Mouse (Mus musculus): ENCODE data around the gene Hyal1. TPM values are rescaled to one million over a fixed set of nuclear protein-coding genes. Genes with fewer than 3 reads are reported as not detected.
"Not testable (repeated sequence)": the region's sequence is repeated elsewhere in the genome, so short reads cannot be mapped to it uniquely, and the experiment has no call there.

Hyal1 gene
- polyA plus RNA-seq, 1 experiment from 2014 or later: 6.4 TPM

- WGBS: under 1% methylated on average over 41 of the region's 41 CpGs
- Histone ChIP-seq H3K4me3 (ENCODE audit: low read length) (peak overlapping the region; percentile 58), H3K27me3 (replicated peaks; ENCODE audit: control insufficient read depth, insufficient read depth, low read length) (no peaks in the 10 kb centered on the region), H3K4me1 (ENCODE audit: control insufficient read depth, insufficient read depth, low read depth, low read length) (peaks cover 40% of the 10 kb centered on the region), H3K36me3 (ENCODE audit: control insufficient read depth, insufficient read depth, low read length) (peaks cover 20% of the 10 kb centered on the region), H3K9ac (ENCODE audit: low read depth, low read length) (peak overlapping the region; percentile 73), H3K4me2 (ENCODE audit: low read length) (peak overlapping the region; percentile 73), H3K27ac (ENCODE audit: low read depth, low read length) (peak overlapping the region; percentile 85), H3K9me3 (ENCODE audit: control insufficient read depth, low read length) (no peaks in the 10 kb centered on the region)
- peak; percentile 87 for ATAC-seq
Measured at GRCm38 (mm10) chr9:107568331-107569261, 8.1 kb upstream of the Hyal1 start.

DNA sequence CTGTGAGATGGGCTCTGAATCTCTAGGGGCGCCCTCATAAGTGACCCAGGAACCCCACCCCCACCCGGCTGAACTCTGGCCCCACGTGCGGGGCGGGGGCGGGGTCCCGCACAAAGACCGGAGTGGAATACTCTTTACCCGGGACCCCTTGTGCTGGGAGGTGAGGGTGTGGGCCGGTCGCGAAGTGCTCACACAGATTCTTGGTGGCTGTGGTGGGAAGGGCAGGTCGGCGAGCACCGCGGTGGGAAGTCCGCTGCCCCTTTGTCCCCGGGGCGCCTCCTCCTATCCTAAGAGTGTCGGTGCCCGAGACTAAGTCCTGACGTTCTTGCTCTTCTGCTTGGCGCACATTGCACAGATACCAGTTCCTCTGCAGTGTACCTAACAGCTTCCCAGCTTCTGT lies 7.5 kb upstream of the Hyal1 start:
- WGBS: 0% methylated on average over 23 of the region's 23 CpGs
- H3K4me1 ChIP-seq (ENCODE audit: control insufficient read depth, insufficient read depth, low read depth, low read length): peaks cover 33% of the 10 kb centered on the region
- peak; percentile 22; the same call in 1 of the 2 replicates for ATAC-seq

DNA sequence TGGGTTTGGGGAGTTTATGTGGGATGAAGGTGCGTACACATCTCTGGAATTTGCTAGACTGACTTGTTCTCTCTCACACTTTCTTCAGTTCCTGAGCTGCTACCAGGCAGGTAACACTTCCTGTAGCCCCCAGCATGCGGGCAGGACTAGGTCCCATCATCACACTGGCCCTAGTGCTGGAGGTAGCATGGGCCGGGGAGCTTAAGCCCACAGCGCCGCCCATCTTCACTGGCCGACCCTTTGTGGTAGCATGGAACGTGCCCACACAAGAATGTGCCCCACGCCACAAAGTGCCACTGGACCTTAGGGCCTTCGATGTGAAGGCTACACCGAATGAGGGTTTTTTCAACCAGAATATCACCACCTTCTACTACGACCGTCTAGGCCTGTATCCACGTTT lies 6.7 kb upstream of the Hyal1 start:
- Histone ChIP-seq H3K4me1 (ENCODE audit: control insufficient read depth, insufficient read depth, low read depth, low read length) (peaks cover 33% of the 10 kb centered on the region), H3K9me3 (ENCODE audit: control insufficient read depth, low read length) (no peaks in the 10 kb centered on the region), H3K4me3 (ENCODE audit: low read length) (peak overlapping the region; percentile 58), H3K36me3 (ENCODE audit: control insufficient read depth, insufficient read depth, low read length) (peaks cover 20% of the 10 kb centered on the region), H3K27ac (ENCODE audit: low read depth, low read length) (peak overlapping the region; percentile 36; the same call in 1 of the 2 replicates), H3K27me3 (replicated peaks; ENCODE audit: control insufficient read depth, insufficient read depth, low read length) (no peaks in the 10 kb centered on the region), H3K9ac (ENCODE audit: low read depth, low read length) (peak overlapping the region; percentile 73), H3K4me2 (ENCODE audit: low read length) (peak overlapping the region; percentile 73)
- no peak for ATAC-seq
- WGBS: 44% methylated on average over 13 of the region's 13 CpGs

More for the DNA sequence above, 7.5 kb upstream of the Hyal1 start:
- H3K36me3 ChIP-seq (ENCODE audit: control insufficient read depth, insufficient read depth, low read length): peaks cover 20% of the 10 kb centered on the region
- H3K4me2 ChIP-seq (ENCODE audit: low read length): peak overlapping the region; percentile 73
- peak overlapping the region; percentile 58 for H3K4me3 ChIP-seq (ENCODE audit: low read length)
- no peaks in the 10 kb centered on the region for H3K27me3 ChIP-seq (replicated peaks; ENCODE audit: control insufficient read depth, insufficient read depth, low read length)
- H3K9me3 ChIP-seq (ENCODE audit: control insufficient read depth, low read length): no peaks in the 10 kb centered on the region
- H3K27ac ChIP-seq (ENCODE audit: low read depth, low read length): peak overlapping the region; percentile 85
- peak overlapping the region; percentile 73 for H3K9ac ChIP-seq (ENCODE audit: low read depth, low read length)

GRCm38 (mm10) chr9:107570845-107571244 lies 5.9 kb upstream of the Hyal1 start:
- H3K36me3 ChIP-seq (ENCODE audit: control insufficient read depth, insufficient read depth, low read length): peaks cover 20% of the 10 kb centered on the region
- 94% methylated on average over 21 of the region's 21 CpGs for WGBS

GRCm38 (mm10) chr9:107571534-107572326 lies 5.0 kb upstream of the Hyal1 start:
- no peak for ATAC-seq
- Histone ChIP-seq H3K27ac (ENCODE audit: low read depth, low read length) (no peak overlapping the region), H3K36me3 (ENCODE audit: control insufficient read depth, insufficient read depth, low read length) (peaks cover 20% of the 10 kb centered on the region), H3K4me1 (ENCODE audit: control insufficient read depth, insufficient read depth, low read depth, low read length) (peaks cover 33% of the 10 kb centered on the region), H3K27me3 (replicated peaks; ENCODE audit: control insufficient read depth, insufficient read depth, low read length) (no peaks in the 10 kb centered on the region), H3K9ac (ENCODE audit: low read depth, low read length) (no peak overlapping the region), H3K4me2 (ENCODE audit: low read length) (no peak overlapping the region; the same call in 1 of the 2 replicates), H3K4me3 (ENCODE audit: low read length) (no peak overlapping the region; the same call in 1 of the 2 replicates), H3K9me3 (ENCODE audit: control insufficient read depth, low read length) (no peaks in the 10 kb centered on the region)
- 93% methylated on average over 22 of the region's 22 CpGs for WGBS

More at GRCm38 (mm10) chr9:107570845-107571244, 5.9 kb upstream of the Hyal1 start:
- no peaks in the 10 kb centered on the region for H3K9me3 ChIP-seq (ENCODE audit: control insufficient read depth, low read length)
- ATAC-seq: no peak
- peaks cover 33% of the 10 kb centered on the region for H3K4me1 ChIP-seq (ENCODE audit: control insufficient read depth, insufficient read depth, low read depth, low read length)
- H3K9ac ChIP-seq (ENCODE audit: low read depth, low read length): peak overlapping the region; percentile 73; the same call in 1 of the 2 replicates
- H3K27ac ChIP-seq (ENCODE audit: low read depth, low read length): no peak overlapping the region
- H3K27me3 ChIP-seq (replicated peaks; ENCODE audit: control insufficient read depth, insufficient read depth, low read length): no peaks in the 10 kb centered on the region
- peak overlapping the region; percentile 73 for H3K4me2 ChIP-seq (ENCODE audit: low read length)
- H3K4me3 ChIP-seq (ENCODE audit: low read length): peak overlapping the region; percentile 58

DNA sequence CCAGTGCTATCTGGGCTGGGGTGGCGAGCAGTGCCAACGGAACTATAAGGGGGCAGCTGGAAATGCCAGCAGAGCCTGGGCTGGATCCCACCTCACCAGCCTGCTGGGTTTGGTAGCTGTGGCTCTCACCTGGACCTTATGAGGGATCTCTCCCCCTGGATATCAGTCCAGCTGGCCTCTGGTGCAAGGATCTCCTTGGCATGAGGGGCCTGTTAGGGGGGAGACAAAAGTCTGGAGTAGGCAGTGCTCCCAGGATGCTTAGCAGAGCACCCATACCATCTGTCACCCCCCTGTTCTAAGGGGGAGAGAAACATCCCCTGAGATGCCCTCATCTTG lies 4.4 kb upstream of the Hyal1 start:
- Histone ChIP-seq H3K27ac (ENCODE audit: low read depth, low read length) (no peak overlapping the region), H3K4me1 (ENCODE audit: control insufficient read depth, insufficient read depth, low read depth, low read length) (peaks cover 32% of the 10 kb centered on the region), H3K9ac (ENCODE audit: low read depth, low read length) (no peak overlapping the region), H3K27me3 (replicated peaks; ENCODE audit: control insufficient read depth, insufficient read depth, low read length) (no peaks in the 10 kb centered on the region), H3K9me3 (ENCODE audit: control insufficient read depth, low read length) (no peaks in the 10 kb centered on the region), H3K36me3 (ENCODE audit: control insufficient read depth, insufficient read depth, low read length) (peaks cover 17% of the 10 kb centered on the region), H3K4me3 (ENCODE audit: low read length) (no peak overlapping the region), H3K4me2 (ENCODE audit: low read length) (no peak overlapping the region)
- 91% methylated on average over 2 of the region's 2 CpGs for WGBS
- no peak for ATAC-seq

DNA sequence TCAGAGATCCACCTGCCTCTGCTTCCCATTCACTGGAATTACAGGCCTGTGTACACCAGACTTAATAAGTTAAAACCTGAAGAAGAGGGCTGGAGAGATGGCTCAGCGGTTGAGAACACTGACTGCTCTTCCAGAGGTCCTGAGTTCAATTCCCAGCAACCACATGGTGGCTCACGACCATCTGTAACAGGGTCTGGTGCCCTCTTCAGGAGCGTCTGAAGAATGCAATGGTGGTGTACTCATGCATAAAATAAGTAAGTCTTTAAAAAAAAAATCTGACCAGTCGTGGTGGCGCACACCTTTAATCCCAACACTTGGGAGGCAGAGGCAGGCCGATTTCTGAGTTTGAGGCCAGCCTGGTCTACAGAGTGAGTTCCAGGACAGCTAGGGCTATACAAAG lies 3.0 kb upstream of the Hyal1 start:
- not testable (repeated sequence) for ATAC-seq; H3K9ac ChIP-seq (ENCODE audit: low read depth, low read length); H3K27me3 ChIP-seq (replicated peaks; ENCODE audit: control insufficient read depth, insufficient read depth, low read length); H3K4me3 ChIP-seq (ENCODE audit: low read length); H3K4me2 ChIP-seq (ENCODE audit: low read length); H3K27ac ChIP-seq (ENCODE audit: low read depth, low read length); H3K9me3 ChIP-seq (ENCODE audit: control insufficient read depth, low read length)
- WGBS: 79% methylated on average over 6 of the region's 6 CpGs
- Histone ChIP-seq H3K4me1 (ENCODE audit: control insufficient read depth, insufficient read depth, low read depth, low read length) (peaks cover 26% of the 10 kb centered on the region), H3K36me3 (ENCODE audit: control insufficient read depth, insufficient read depth, low read length) (peaks cover 17% of the 10 kb centered on the region)

- 87% methylated on average over 14 of the region's 14 CpGs for WGBS
Measured at GRCm38 (mm10) chr9:107575579-107576356, 959 bp upstream of the Hyal1 start.

More at GRCm38 (mm10) chr9:107575579-107576356, 959 bp upstream of the Hyal1 start:
- Histone ChIP-seq H3K27me3 (replicated peaks; ENCODE audit: control insufficient read depth, insufficient read depth, low read length) (no peaks in the 10 kb centered on the region), H3K4me3 (ENCODE audit: low read length) (no peak overlapping the region), H3K9ac (ENCODE audit: low read depth, low read length) (no peak overlapping the region), H3K36me3 (ENCODE audit: control insufficient read depth, insufficient read depth, low read length) (peaks cover 17% of the 10 kb centered on the region), H3K27ac (ENCODE audit: low read depth, low read length) (no peak overlapping the region), H3K4me1 (ENCODE audit: control insufficient read depth, insufficient read depth, low read depth, low read length) (peaks cover 29% of the 10 kb centered on the region), H3K9me3 (ENCODE audit: control insufficient read depth, low read length) (no peaks in the 10 kb centered on the region), H3K4me2 (ENCODE audit: low read length) (no peak overlapping the region; the same call in 1 of the 2 replicates)
- no peak for ATAC-seq

Data from hindbrain, embryonic 16.5 days (tissue).